Mouse (Mus musculus): ENCODE results near the gene Cd46. TPM values are rescaled to one million over a fixed set of nuclear protein-coding genes. Genes with fewer than 3 reads are reported as not detected.

Cd46 gene
- polyA plus RNA-seq (2014; fragmentation: Nextera tagmentation; extraction: Ambion mirVana), result 0.23 and 0.59 TPM in 2 replicates

- no peaks in the 10 kb centered on the region for H3K27me3 ChIP-seq (ENCODE audit: control insufficient read depth, insufficient read depth, low read length)
- H3K4me2 ChIP-seq (ENCODE audit: low read depth, severe bottlenecking), result peak within 1 kb of the TSS; percentile 64
- peak; percentile 98 for ATAC-seq (ENCODE audit: insufficient number of reproducible peaks, low FRiP score, low TSS enrichment, low read depth)
- no peaks in the 10 kb centered on the region for H3K9me3 ChIP-seq (ENCODE audit: control insufficient read depth, low read length)
- peak; percentile 81 for DNase-seq (ENCODE audit: low spot score)
- 0 out of 2 replicates have a peak, but pooled peaks cover 3% of the 10 kb centered on the region for H3K4me1 ChIP-seq (ENCODE audit: control insufficient read depth, insufficient read depth, low read length)
- H3K27ac ChIP-seq (replicated peaks; ENCODE audit: low read depth, low read length), result no peak within 1 kb of the TSS
- WGBS, result 3% methylated on average over 14 of the region's 14 CpGs
- peak within 1 kb of the TSS; percentile 36 for H3K4me3 ChIP-seq (ENCODE audit: low read depth, low read length)
- H3K9ac ChIP-seq (ENCODE audit: low read length), result peak within 1 kb of the TSS; percentile 47; the same call in 1 of the 2 replicates
- no peaks in the 10 kb centered on the region for H3K36me3 ChIP-seq (ENCODE audit: control insufficient read depth, insufficient read depth, low read length)
Measured at GRCm38 (mm10) chr1:195092220-195092720, at the start of gene Cd46. Gene Cd46 (minus strand): TSS chr1:195092249.

- Histone ChIP-seq H3K9me3 (ENCODE audit: control insufficient read depth, low read length) (no peaks in the 10 kb centered on the region), H3K27me3 (ENCODE audit: control insufficient read depth, insufficient read depth, low read length) (no peaks in the 10 kb centered on the region), H3K9ac (ENCODE audit: low read length) (no peak overlapping the region), H3K4me2 (ENCODE audit: low read depth, severe bottlenecking) (no peak overlapping the region), H3K36me3 (ENCODE audit: control insufficient read depth, insufficient read depth, low read length) (no peaks in the 10 kb centered on the region), H3K4me1 (ENCODE audit: control insufficient read depth, insufficient read depth, low read length) (no peaks in the 10 kb centered on the region), H3K27ac (replicated peaks; ENCODE audit: low read depth, low read length) (no peak overlapping the region), H3K4me3 (ENCODE audit: low read depth, low read length) (no peak overlapping the region)
- WGBS, result 82% methylated on average over 3 of the region's 3 CpGs
- DNase-seq (ENCODE audit: low spot score) (no peak), ATAC-seq (ENCODE audit: insufficient number of reproducible peaks, low FRiP score, low TSS enrichment, low read depth) (no peak)
Measured at GRCm38 (mm10) chr1:195132070-195132469, 40.0 kb upstream of the Cd46 start.

DNA sequence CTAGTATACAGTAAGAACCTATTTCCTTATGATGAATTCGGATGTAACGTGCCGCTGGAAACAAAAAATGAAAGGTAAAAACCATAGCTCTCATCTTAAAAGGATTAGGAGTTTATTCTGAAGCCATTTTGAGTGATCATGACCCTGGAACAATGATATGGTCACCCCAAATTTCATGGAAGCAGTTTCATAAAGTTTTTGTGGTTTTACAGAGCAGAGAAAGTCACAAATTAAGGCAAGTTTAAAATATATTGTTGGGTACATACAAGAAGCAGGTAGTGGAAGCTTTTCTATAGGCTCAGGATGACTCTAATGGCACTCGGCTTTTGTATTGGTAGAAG lies 39.6 kb upstream of the Cd46 start:
- peak overlapping the region; percentile 45 for H3K4me2 ChIP-seq (ENCODE audit: low read depth, severe bottlenecking)
- H3K4me3 ChIP-seq (ENCODE audit: low read depth, low read length), result peak overlapping the region; percentile 57
- DNase-seq (ENCODE audit: low spot score) (no peak), ATAC-seq (ENCODE audit: insufficient number of reproducible peaks, low FRiP score, low TSS enrichment, low read depth) (no peak)
- no peaks in the 10 kb centered on the region for H3K9me3 ChIP-seq (ENCODE audit: control insufficient read depth, low read length)
- H3K36me3 ChIP-seq (ENCODE audit: control insufficient read depth, insufficient read depth, low read length), result no peaks in the 10 kb centered on the region
- no peaks in the 10 kb centered on the region for H3K27me3 ChIP-seq (ENCODE audit: control insufficient read depth, insufficient read depth, low read length)
- no peaks in the 10 kb centered on the region for H3K4me1 ChIP-seq (ENCODE audit: control insufficient read depth, insufficient read depth, low read length)
- peak overlapping the region; percentile 85 for H3K27ac ChIP-seq (replicated peaks; ENCODE audit: low read depth, low read length)
- WGBS, result 34% methylated on average over 4 of the region's 4 CpGs
- peak overlapping the region; percentile 75 for H3K9ac ChIP-seq (ENCODE audit: low read length)

GRCm38 (mm10) chr1:195130953-195131674 lies 39.1 kb upstream of the Cd46 start, which contains the start of gene Cr1l:
Gene Cr1l (minus strand): TSS chr1:195131586.
- Histone ChIP-seq H3K4me1 (ENCODE audit: control insufficient read depth, insufficient read depth, low read length) (no peaks in the 10 kb centered on the region), H3K36me3 (ENCODE audit: control insufficient read depth, insufficient read depth, low read length) (no peaks in the 10 kb centered on the region), H3K27me3 (ENCODE audit: control insufficient read depth, insufficient read depth, low read length) (no peaks in the 10 kb centered on the region), H3K4me2 (ENCODE audit: low read depth, severe bottlenecking) (peak within 1 kb of the TSS; percentile 45), H3K27ac (replicated peaks; ENCODE audit: low read depth, low read length) (peak within 1 kb of the TSS; percentile 85), H3K4me3 (ENCODE audit: low read depth, low read length) (peak within 1 kb of the TSS; percentile 57), H3K9me3 (ENCODE audit: control insufficient read depth, low read length) (no peaks in the 10 kb centered on the region), H3K9ac (ENCODE audit: low read length) (peak within 1 kb of the TSS; percentile 75)
- under 1% methylated on average over 31 of the region's 31 CpGs for WGBS
- peak; percentile 88 for DNase-seq (ENCODE audit: low spot score)
- peak; percentile 99 for ATAC-seq (ENCODE audit: insufficient number of reproducible peaks, low FRiP score, low TSS enrichment, low read depth)

GRCm38 (mm10) chr1:195130479-195130878 lies 38.4 kb upstream of the Cd46 start:
- DNase-seq (ENCODE audit: low spot score), result no peak
- Histone ChIP-seq H3K4me3 (ENCODE audit: low read depth, low read length) (peak overlapping the region; percentile 57), H3K9ac (ENCODE audit: low read length) (peak overlapping the region; percentile 75), H3K9me3 (ENCODE audit: control insufficient read depth, low read length) (no peaks in the 10 kb centered on the region), H3K36me3 (ENCODE audit: control insufficient read depth, insufficient read depth, low read length) (no peaks in the 10 kb centered on the region; the same call in 1 of the 2 replicates), H3K4me1 (ENCODE audit: control insufficient read depth, insufficient read depth, low read length) (no peaks in the 10 kb centered on the region), H3K27ac (replicated peaks; ENCODE audit: low read depth, low read length) (no peak overlapping the region), H3K4me2 (ENCODE audit: low read depth, severe bottlenecking) (peak overlapping the region; percentile 45), H3K27me3 (ENCODE audit: control insufficient read depth, insufficient read depth, low read length) (no peaks in the 10 kb centered on the region)
- ATAC-seq (ENCODE audit: insufficient number of reproducible peaks, low FRiP score, low TSS enrichment, low read depth), result no peak
- WGBS, result 29% methylated on average over 2 of the region's 2 CpGs

GRCm38 (mm10) chr1:195129867-195130266 lies 37.8 kb upstream of the Cd46 start:
- WGBS, result 81% methylated on average over 1 of the region's 1 CpGs
- no peaks in the 10 kb centered on the region for H3K4me1 ChIP-seq (ENCODE audit: control insufficient read depth, insufficient read depth, low read length)
- H3K27ac ChIP-seq (replicated peaks; ENCODE audit: low read depth, low read length), result no peak overlapping the region
- H3K27me3 ChIP-seq (ENCODE audit: control insufficient read depth, insufficient read depth, low read length), result no peaks in the 10 kb centered on the region
- H3K4me2 ChIP-seq (ENCODE audit: low read depth, severe bottlenecking), result no peak overlapping the region
- H3K4me3 ChIP-seq (ENCODE audit: low read depth, low read length), result no peak overlapping the region
- H3K9ac ChIP-seq (ENCODE audit: low read length), result no peak overlapping the region
- no peaks in the 10 kb centered on the region for H3K9me3 ChIP-seq (ENCODE audit: control insufficient read depth, low read length)
- ATAC-seq (ENCODE audit: insufficient number of reproducible peaks, low FRiP score, low TSS enrichment, low read depth), result no peak
- H3K36me3 ChIP-seq (ENCODE audit: control insufficient read depth, insufficient read depth, low read length), result no peaks in the 10 kb centered on the region; the same call in 1 of the 2 replicates
- no peak for DNase-seq (ENCODE audit: low spot score)

GRCm38 (mm10) chr1:195114414-195114813 lies 22.4 kb upstream of the Cd46 start:
- Histone ChIP-seq H3K4me1 (ENCODE audit: control insufficient read depth, insufficient read depth, low read length) (no peaks in the 10 kb centered on the region), H3K27me3 (ENCODE audit: control insufficient read depth, insufficient read depth, low read length) (no peaks in the 10 kb centered on the region), H3K9ac (ENCODE audit: low read length) (no peak overlapping the region), H3K36me3 (ENCODE audit: control insufficient read depth, insufficient read depth, low read length) (peaks cover 3% of the 10 kb centered on the region; the same call in 1 of the 2 replicates), H3K4me3 (ENCODE audit: low read depth, low read length) (no peak overlapping the region), H3K9me3 (ENCODE audit: control insufficient read depth, low read length) (no peaks in the 10 kb centered on the region), H3K27ac (replicated peaks; ENCODE audit: low read depth, low read length) (no peak overlapping the region), H3K4me2 (ENCODE audit: low read depth, severe bottlenecking) (no peak overlapping the region)
- WGBS, result 95% methylated on average over 1 of the region's 1 CpGs
- DNase-seq (ENCODE audit: low spot score), result no peak
- no peak for ATAC-seq (ENCODE audit: insufficient number of reproducible peaks, low FRiP score, low TSS enrichment, low read depth)

DNA sequence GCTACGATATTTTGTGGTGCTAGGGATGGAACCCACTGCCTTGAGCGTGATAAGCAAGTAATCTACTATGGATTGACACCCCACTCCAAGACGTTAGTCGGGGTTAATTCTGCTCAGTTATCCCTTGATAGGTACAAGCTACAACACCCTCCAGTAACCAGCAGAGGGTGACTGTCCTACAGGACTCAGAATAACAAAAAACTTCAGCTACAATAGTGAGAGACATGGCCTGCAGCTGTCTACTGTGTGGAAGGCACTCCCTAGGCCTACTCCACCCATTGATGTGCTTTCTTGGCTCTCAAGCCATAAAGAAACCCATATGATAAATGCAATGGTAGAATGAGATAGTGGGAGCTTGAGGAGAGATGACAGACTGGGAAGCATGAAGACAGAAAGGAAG lies 21.6 kb upstream of the Cd46 start:
- H3K4me2 ChIP-seq (ENCODE audit: low read depth, severe bottlenecking), result no peak overlapping the region
- no peaks in the 10 kb centered on the region for H3K9me3 ChIP-seq (ENCODE audit: control insufficient read depth, low read length)
- H3K36me3 ChIP-seq (ENCODE audit: control insufficient read depth, insufficient read depth, low read length), result peaks cover 3% of the 10 kb centered on the region; the same call in 1 of the 2 replicates
- no peaks in the 10 kb centered on the region for H3K27me3 ChIP-seq (ENCODE audit: control insufficient read depth, insufficient read depth, low read length)
- DNase-seq (ENCODE audit: low spot score) (no peak), ATAC-seq (ENCODE audit: insufficient number of reproducible peaks, low FRiP score, low TSS enrichment, low read depth) (no peak)
- no peak overlapping the region for H3K27ac ChIP-seq (replicated peaks; ENCODE audit: low read depth, low read length)
- no peak overlapping the region for H3K4me3 ChIP-seq (ENCODE audit: low read depth, low read length)
- H3K9ac ChIP-seq (ENCODE audit: low read length), result no peak overlapping the region
- H3K4me1 ChIP-seq (ENCODE audit: control insufficient read depth, insufficient read depth, low read length), result no peaks in the 10 kb centered on the region
- WGBS, result 92% methylated on average over 4 of the region's 4 CpGs
